Mouse (Mus musculus): ENCODE data around the gene Kcnab2. TPM values are rescaled to one million over a fixed set of nuclear protein-coding genes. Genes with fewer than 3 reads are reported as not detected.
A peak's percentile ranks its signal among the peaks of the same experiment; 100 is the strongest.

Kcnab2 gene
- polyA plus RNA-seq, 1 experiment from 2014 or later = 2.6 TPM

- WGBS = 66% methylated on average over 21 of the region's 22 CpGs
- Histone ChIP-seq H3K4me2 (replicated peaks; ENCODE audit: low read depth, low read length) (no peak overlapping the region), H3K9me3 (ENCODE audit: low read length) (no peaks in the 10 kb centered on the region), H3K27ac (ENCODE audit: low read length) (no peak overlapping the region), H3K4me1 (ENCODE audit: insufficient read depth, low read depth, low read length) (no peaks in the 10 kb centered on the region), H3K36me3 (ENCODE audit: insufficient read depth, low read length) (no peaks in the 10 kb centered on the region), H3K27me3 (replicated peaks; ENCODE audit: insufficient read depth, low read length) (no peaks in the 10 kb centered on the region), H3K4me3 (ENCODE audit: low read depth, low read length) (no peak overlapping the region), H3K9ac (replicated peaks; ENCODE audit: low read depth) (no peak overlapping the region)
- DNase-seq (ENCODE audit: low spot score) (no peak), ATAC-seq (0 out of 2 replicates have a peak, but pooled peaks have one; percentile 9)
- no peak for TF ChIP-seq EP300 (IDR thresholded peaks at IDR 0.05)
- TF ChIP-seq CTCF (IDR thresholded peaks at IDR 0.05) = no peak
Measured at GRCm38 (mm10) chr4:152447731-152448665, 29.7 kb downstream of the Kcnab2 start.

- Histone ChIP-seq H3K9me3 (ENCODE audit: low read length) (no peaks in the 10 kb centered on the region), H3K4me3 (ENCODE audit: low read depth, low read length) (no peak overlapping the region), H3K27me3 (replicated peaks; ENCODE audit: insufficient read depth, low read length) (no peaks in the 10 kb centered on the region), H3K4me2 (replicated peaks; ENCODE audit: low read depth, low read length) (no peak overlapping the region), H3K27ac (ENCODE audit: low read length) (no peak overlapping the region), H3K4me1 (ENCODE audit: insufficient read depth, low read depth, low read length) (no peaks in the 10 kb centered on the region), H3K9ac (replicated peaks; ENCODE audit: low read depth) (no peak overlapping the region), H3K36me3 (ENCODE audit: insufficient read depth, low read length) (no peaks in the 10 kb centered on the region)
- no peak for DNase-seq (ENCODE audit: low spot score)
- no peak for ATAC-seq
- WGBS = 63% methylated on average over 10 of the region's 10 CpGs
- TF ChIP-seq EP300 (IDR thresholded peaks at IDR 0.05) = no peak
- TF ChIP-seq CTCF (IDR thresholded peaks at IDR 0.05) = no peak
Measured at GRCm38 (mm10) chr4:152446178-152446577, 31.5 kb downstream of the Kcnab2 start.

GRCm38 (mm10) chr4:152441536-152441935 is 36.1 kb downstream of the Kcnab2 start:
- 43% methylated on average over 9 of the region's 9 CpGs for WGBS
- TF ChIP-seq EP300 (IDR thresholded peaks at IDR 0.05) (no peak), CTCF (IDR thresholded peaks at IDR 0.05) (no peak)

GRCm38 (mm10) chr4:152440882-152441281 is 36.8 kb downstream of the Kcnab2 start:
- Histone ChIP-seq H3K4me1 (ENCODE audit: insufficient read depth, low read depth, low read length) (no peaks in the 10 kb centered on the region), H3K4me2 (replicated peaks; ENCODE audit: low read depth, low read length) (no peak overlapping the region), H3K36me3 (ENCODE audit: insufficient read depth, low read length) (no peaks in the 10 kb centered on the region), H3K9ac (replicated peaks; ENCODE audit: low read depth) (no peak overlapping the region), H3K27ac (ENCODE audit: low read length) (no peak overlapping the region), H3K9me3 (ENCODE audit: low read length) (no peaks in the 10 kb centered on the region), H3K27me3 (replicated peaks; ENCODE audit: insufficient read depth, low read length) (no peaks in the 10 kb centered on the region), H3K4me3 (ENCODE audit: low read depth, low read length) (no peak overlapping the region)
- ATAC-seq (no peak), DNase-seq (ENCODE audit: low spot score) (no peak)
- peak; percentile 24; the same call in 1 of the 2 replicates for TF ChIP-seq CTCF (IDR thresholded peaks at IDR 0.05)
- TF ChIP-seq EP300 (IDR thresholded peaks at IDR 0.05) = no peak
- 59% methylated on average over 9 of the region's 9 CpGs for WGBS

More at GRCm38 (mm10) chr4:152441536-152441935, 36.1 kb downstream of the Kcnab2 start:
- H3K9me3 ChIP-seq (ENCODE audit: low read length) = no peaks in the 10 kb centered on the region
- ATAC-seq = no peak
- no peak overlapping the region for H3K9ac ChIP-seq (replicated peaks; ENCODE audit: low read depth)
- no peaks in the 10 kb centered on the region for H3K4me1 ChIP-seq (ENCODE audit: insufficient read depth, low read depth, low read length)
- no peaks in the 10 kb centered on the region for H3K27me3 ChIP-seq (replicated peaks; ENCODE audit: insufficient read depth, low read length)
- H3K27ac ChIP-seq (ENCODE audit: low read length) = no peak overlapping the region
- no peaks in the 10 kb centered on the region for H3K36me3 ChIP-seq (ENCODE audit: insufficient read depth, low read length)
- no peak overlapping the region for H3K4me2 ChIP-seq (replicated peaks; ENCODE audit: low read depth, low read length)
- DNase-seq (ENCODE audit: low spot score) = no peak
- no peak overlapping the region for H3K4me3 ChIP-seq (ENCODE audit: low read depth, low read length)

GRCm38 (mm10) chr4:152435255-152435654 is 42.4 kb downstream of the Kcnab2 start:
- H3K27me3 ChIP-seq (replicated peaks; ENCODE audit: insufficient read depth, low read length) = no peaks in the 10 kb centered on the region
- no peaks in the 10 kb centered on the region for H3K9me3 ChIP-seq (ENCODE audit: low read length)
- ATAC-seq = peak; percentile 67
- H3K4me3 ChIP-seq (ENCODE audit: low read depth, low read length) = no peak overlapping the region
- H3K9ac ChIP-seq (replicated peaks; ENCODE audit: low read depth) = no peak overlapping the region
- H3K4me1 ChIP-seq (ENCODE audit: insufficient read depth, low read depth, low read length) = no peaks in the 10 kb centered on the region
- 0 out of 2 replicates have a peak overlapping the region, but pooled peaks have one; percentile 5 for H3K4me2 ChIP-seq (replicated peaks; ENCODE audit: low read depth, low read length)
- peak; percentile 65 for DNase-seq (ENCODE audit: low spot score)
- WGBS = 13% methylated on average over 10 of the region's 10 CpGs
- H3K27ac ChIP-seq (ENCODE audit: low read length) = no peak overlapping the region
- no peaks in the 10 kb centered on the region for H3K36me3 ChIP-seq (ENCODE audit: insufficient read depth, low read length)
- TF ChIP-seq CTCF (IDR thresholded peaks at IDR 0.05) (peak; percentile 85), EP300 (IDR thresholded peaks at IDR 0.05) (no peak)

- WGBS = 3% methylated on average over 9 of the region's 9 CpGs
- H3K36me3 ChIP-seq (ENCODE audit: insufficient read depth, low read length) = no peaks in the 10 kb centered on the region
- H3K9me3 ChIP-seq (ENCODE audit: low read length) = no peaks in the 10 kb centered on the region
- H3K4me3 ChIP-seq (ENCODE audit: low read depth, low read length) = no peak overlapping the region
- DNase-seq (ENCODE audit: low spot score) (peak; percentile 84), ATAC-seq (peak; percentile 85)
- no peaks in the 10 kb centered on the region for H3K4me1 ChIP-seq (ENCODE audit: insufficient read depth, low read depth, low read length)
- H3K27ac ChIP-seq (ENCODE audit: low read length) = no peak overlapping the region
- H3K9ac ChIP-seq (replicated peaks; ENCODE audit: low read depth) = no peak overlapping the region
- H3K4me2 ChIP-seq (replicated peaks; ENCODE audit: low read depth, low read length) = 0 out of 2 replicates have a peak overlapping the region, but pooled peaks have one; percentile 5
- TF ChIP-seq CTCF (IDR thresholded peaks at IDR 0.05) = peak; percentile 86
- TF ChIP-seq EP300 (IDR thresholded peaks at IDR 0.05) = no peak
- H3K27me3 ChIP-seq (replicated peaks; ENCODE audit: insufficient read depth, low read length) = no peaks in the 10 kb centered on the region
Measured at GRCm38 (mm10) chr4:152434836-152435235, 42.8 kb downstream of the Kcnab2 start.

Measured in lung, postnatal 0 days (tissue).